ENCODE assay signal across 10 mouse cellular contexts in the genomic region with DNA sequence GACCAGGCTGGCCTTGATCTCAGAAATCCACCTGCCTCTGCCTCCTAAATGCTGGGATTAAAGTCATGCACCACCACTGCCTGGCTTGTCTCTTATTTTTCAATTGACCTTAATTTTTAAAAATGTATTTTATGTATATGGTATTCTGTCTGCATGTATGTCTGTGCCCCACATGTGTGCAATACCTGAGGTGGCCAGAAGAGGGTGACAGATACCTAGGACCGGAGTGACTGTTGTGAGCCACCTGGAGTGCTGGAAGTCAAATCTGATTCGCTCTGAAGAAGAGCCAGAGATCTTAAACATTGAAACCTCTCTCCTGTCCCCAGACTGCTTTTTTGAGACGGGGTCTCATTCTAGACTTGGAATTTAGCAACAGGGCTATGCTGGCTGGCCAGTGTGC. TPM values are rescaled to one million over a fixed set of nuclear protein-coding genes. Genes with fewer than 3 reads are reported as not detected.
DNase-seq lines count a peak whose midpoint lies in the region; ATAC-seq lines count a peak whose summit lies in the region.
"Had no signal": no experiment of that assay in that cellular context is flagged by ENCODE, and none has a peak within 500 bp of the region (broad histone marks: within the 10 kb centered on the region; RNA-seq: fewer than 3 reads in every experiment).

No protein-coding gene starts in this region.

- no peak for ATAC-seq in erythroid progenitor cell, adult 5-6 weeks (replicated peaks; ENCODE audit: low FRiP score, poor library complexity, severe bottlenecking)
- ATAC-seq: midbrain, embryonic 16.5 days had no signal

- DNase-seq in embryo, embryonic 10 days (ENCODE audit: low spot score), result peak; percentile 26
- DNase-seq in embryo, embryonic 9.5 days (ENCODE audit: extremely low spot score), result no peak
- DNase-seq in retina, embryonic 14.5 days (ENCODE audit: low spot score), result peak; percentile 10
- DNase-seq in retina, postnatal 1 day, result no peak
- DNase-seq in induced T-regulatory cell, adult 2 months (ENCODE audit: low read depth), result peak; percentile 68
- peak; percentile 44 for DNase-seq in thymus, postnatal 14 days
- no peak for DNase-seq in adrenal gland, adult 8-10 months
- DNase-seq: kidney, adult 8-10 months had no signal

RNA-seq across cellular contexts. Expression of a gene that starts 26.9 kb away (rescaled TPM):
- total RNA-seq in erythroid progenitor cell, adult 5-6 weeks (2015; ENCODE audit: low replicate concordance), result not detected in 2 replicates
- not detected in 2 replicates for total RNA-seq in erythroid progenitor cell, adult 5-6 weeks (2017; ENCODE audit: low replicate concordance)
- under 1 TPM in 3 of 4 experiments, not detected in 1; 0.15 to 0.24 (median 0.22) TPM for total RNA-seq in adrenal gland, adult 8-10 months (2022)

RNA-seq across cellular contexts. Expression of a gene that starts 33.0 kb away (rescaled TPM):
- 9.2 and 12.3 TPM in 2 replicates for total RNA-seq in erythroid progenitor cell, adult 5-6 weeks (2015; ENCODE audit: low replicate concordance)
- total RNA-seq in erythroid progenitor cell, adult 5-6 weeks (2017; ENCODE audit: low replicate concordance), result 11.4 and 11.7 TPM in 2 replicates
- total RNA-seq in adrenal gland, adult 8-10 months (2022), result 10 to 100 TPM in 2 of 4 experiments, 1 to 10 TPM in 2; 8.7 to 15.1 (median 10.3) TPM

RNA-seq across cellular contexts. Expression of a gene that starts 53.2 kb away (rescaled TPM):
- 44.7 and 110 TPM in 2 replicates for total RNA-seq in erythroid progenitor cell, adult 5-6 weeks (2015; ENCODE audit: low replicate concordance)
- total RNA-seq in erythroid progenitor cell, adult 5-6 weeks (2017; ENCODE audit: low replicate concordance), result 43.6 and 66.2 TPM in 2 replicates
- 100 to 1,000 TPM; 162 to 201 (median 183) TPM for total RNA-seq in adrenal gland, adult 8-10 months (2022)

Comparison
In these comparisons a context has a peak if more than half of its experiments do, and no peak if none do; other contexts are left out.
1. DNase-seq: peak in embryo, embryonic 10 days (single experiment), retina, embryonic 14.5 days (single experiment), induced T-regulatory cell, adult 2 months (single experiment) and thymus, postnatal 14 days (single experiment); none in embryo, embryonic 9.5 days (single experiment), retina, postnatal 1 day (single experiment) and adrenal gland, adult 8-10 months (single experiment).